Mouse (Mus musculus) CH12.LX (cell line): ENCODE measurements at regions not wholly inside any gene's neighbourhood (a gene's known extent, or its start where the extent isn't known, plus 50 kb on each side); places are given as distances from the start of the nearest gene placed in this dataset.

Experiments used
- DNase-seq: peaks from one replicate; pipeline ENCODE4 v3.0.0-alpha.2; 2013; ENCODE audit errors: extremely low read depth
- H3K27ac ChIP-seq: 2 replicates; pipeline ENCODE4 v1.5.1; 2012; ENCODE audit warnings: low read depth, mild to moderate bottlenecking, control low read depth, moderate library complexity; ENCODE audit not compliant: insufficient read depth
- H3K27me3 ChIP-seq: replicated peaks from 2 replicates; pipeline ENCODE3; 2012; ENCODE audit warnings: inconsistent platforms
- H3K36me3 ChIP-seq, 2 experiments: replicated peaks in 1 of 2; 2 replicates each; pipeline versions ENCODE3 to v1.6.1; 2012; ENCODE audit warnings: inconsistent platforms in 1 of 2, low read length in 1 of 2, mild to moderate bottlenecking in 1 of 2, mixed read lengths in 1 of 2, moderate library complexity in 1 of 2; ENCODE audit not compliant: control insufficient read depth in 1 of 2, insufficient read depth in 1 of 2
- H3K4me1 ChIP-seq, 2 experiments: 2 replicates each; pipeline ENCODE4 v1.6.1; 2012; ENCODE audit warnings: inconsistent platforms in 1 of 2, moderate library complexity in 1 of 2; ENCODE audit not compliant: insufficient read depth in 2 of 2, control insufficient read depth in 1 of 2
- H3K4me2 ChIP-seq: 2 replicates; pipeline ENCODE4 v1.6.1; 2012; ENCODE audit warnings: low read depth, mild to moderate bottlenecking, control low read depth; ENCODE audit not compliant: poor library complexity, insufficient read depth, severe bottlenecking
- H3K4me3 ChIP-seq, 3 experiments: fragments of 150-350 bp in 1 of 3; sonication (generic) in 1 of 3; replicated peaks in 1 of 3; 2 replicates each; pipeline versions ENCODE3 to v1.5.1; 2011 to 2012; ENCODE audit warnings: low read depth in 2 of 3, low read length in 2 of 3, mild to moderate bottlenecking in 2 of 3, moderate library complexity in 2 of 3, control low read depth in 1 of 3, improper control_type of control experiment in 1 of 3, inconsistent platforms in 1 of 3, mixed read lengths in 1 of 3; ENCODE audit not compliant: poor library complexity in 1 of 3
- H3K79me2 ChIP-seq: replicated peaks from 2 replicates; pipeline ENCODE4 v1.6.1; 2012; ENCODE audit warnings: mild to moderate bottlenecking, moderate library complexity; ENCODE audit not compliant: control insufficient read depth, poor library complexity, insufficient read depth, severe bottlenecking; ENCODE audit errors: extremely low read depth
- H3K9ac ChIP-seq: 2 replicates; pipeline ENCODE4 v1.6.1; 2012; ENCODE audit warnings: low read depth, mild to moderate bottlenecking, control low read depth, moderate library complexity; ENCODE audit not compliant: insufficient read depth
- H3K9me3 ChIP-seq: replicated peaks from 2 replicates; pipeline ENCODE3; 2012; ENCODE audit warnings: low read length, inconsistent platforms, mixed read lengths
- BHLHE40 ChIP-seq: IDR thresholded peaks from 2 replicates; pipeline ENCODE4 v1.6.1; 2011; ENCODE audit warnings: mild to moderate bottlenecking, low read depth, low read length, improper control_type of control experiment
- CHD1 ChIP-seq: IDR thresholded peaks from 2 replicates; pipeline ENCODE4 v1.6.1; 2012; ENCODE audit warnings: low read depth, low read length, improper control_type of control experiment, inconsistent platforms
- CHD2 ChIP-seq: IDR thresholded peaks from 2 replicates; pipeline ENCODE4 v1.6.1; 2011; ENCODE audit warnings: low read length, improper control_type of control experiment
- E2F4 ChIP-seq: IDR thresholded peaks from 2 replicates; pipeline ENCODE4 v1.6.1; 2011; ENCODE audit warnings: low read depth, low read length, improper control_type of control experiment; ENCODE audit not compliant: insufficient replicate concordance
- ELF1 ChIP-seq: IDR thresholded peaks from 2 replicates; pipeline ENCODE4 v1.6.1; 2014; ENCODE audit warnings: low read depth, mild to moderate bottlenecking, inconsistent platforms, low read length, improper control_type of control experiment
- GABPA ChIP-seq: IDR thresholded peaks from 2 replicates; pipeline ENCODE4 v1.6.1; 2012; ENCODE audit warnings: low read depth, low read length, improper control_type of control experiment, inconsistent platforms; ENCODE audit not compliant: insufficient replicate concordance
- IRF4 ChIP-seq: IDR thresholded peaks from 2 replicates; pipeline ENCODE4 v1.6.1; 2014; ENCODE audit warnings: low read depth, mild to moderate bottlenecking, inconsistent platforms, low read length, improper control_type of control experiment
- JUN ChIP-seq: IDR thresholded peaks from 2 replicates; pipeline ENCODE4 v1.6.1; 2011; ENCODE audit warnings: low read depth, mild to moderate bottlenecking, low read length, improper control_type of control experiment, moderate library complexity; ENCODE audit not compliant: insufficient read depth
- KAT2A ChIP-seq: IDR thresholded peaks from 2 replicates; pipeline ENCODE4 v1.6.1; 2012; ENCODE audit warnings: low read length, improper control_type of control experiment, inconsistent platforms; ENCODE audit not compliant: insufficient replicate concordance
- MAX ChIP-seq: IDR thresholded peaks from 2 replicates; pipeline ENCODE4 v1.6.1; 2011; ENCODE audit warnings: low read length, improper control_type of control experiment
- MEF2A ChIP-seq: IDR thresholded peaks from 2 replicates; pipeline ENCODE4 v1.6.1; 2014; ENCODE audit warnings: low read depth, mild to moderate bottlenecking, inconsistent platforms, low read length, improper control_type of control experiment, borderline replicate concordance
- MXI1 ChIP-seq: IDR thresholded peaks from 2 replicates; pipeline ENCODE4 v1.6.1; 2011; ENCODE audit warnings: mild to moderate bottlenecking, low read depth, low read length, improper control_type of control experiment
- MYC ChIP-seq: IDR thresholded peaks from 2 replicates; pipeline ENCODE4 v1.6.1; 2011; ENCODE audit warnings: low read depth, mild to moderate bottlenecking, improper control_type of control experiment, low read length
- NELFE ChIP-seq: IDR thresholded peaks from 2 replicates; pipeline ENCODE4 v1.6.1; 2011; ENCODE audit warnings: low read depth, low read length, improper control_type of control experiment
- NRF1 ChIP-seq: IDR thresholded peaks from 2 replicates; pipeline ENCODE4 v1.6.1; 2014; ENCODE audit warnings: low read depth, mild to moderate bottlenecking, inconsistent platforms, low read length, improper control_type of control experiment, moderate library complexity
- PAX5 ChIP-seq: IDR thresholded peaks from 2 replicates; pipeline ENCODE4 v1.6.1; 2012; ENCODE audit warnings: low read length, inconsistent platforms, mixed read lengths
- POLR2A ChIP-seq: IDR thresholded peaks from 2 replicates; pipeline ENCODE4 v1.6.1; 2011; ENCODE audit warnings: low read depth, mild to moderate bottlenecking, improper control_type of control experiment, low read length
- POLR2AphosphoS2 ChIP-seq: IDR thresholded peaks from 2 replicates; pipeline ENCODE4 v1.6.1; 2011; ENCODE audit warnings: low read depth, low read length, improper control_type of control experiment
- RAD21 ChIP-seq: IDR thresholded peaks from 2 replicates; pipeline ENCODE4 v1.6.1; 2011; ENCODE audit warnings: low read depth, mild to moderate bottlenecking, low read length, improper control_type of control experiment, moderate library complexity
- SIN3A ChIP-seq: IDR thresholded peaks from 2 replicates; pipeline ENCODE4 v1.6.1; 2012; ENCODE audit warnings: low read length, improper control_type of control experiment, inconsistent platforms
- SMC3 ChIP-seq: IDR thresholded peaks from 2 replicates; pipeline ENCODE4 v1.6.1; 2011; ENCODE audit warnings: low read depth, low read length, improper control_type of control experiment
- TCF12 ChIP-seq: IDR thresholded peaks from 2 replicates; pipeline ENCODE4 v1.6.1; 2014; ENCODE audit warnings: low read depth, mild to moderate bottlenecking, inconsistent platforms, low read length, improper control_type of control experiment
- USF1 ChIP-seq: IDR thresholded peaks from 2 replicates; pipeline ENCODE4 v1.6.1; 2014; ENCODE audit warnings: low read depth, mild to moderate bottlenecking, inconsistent platforms, low read length, improper control_type of control experiment
- ZC3H11A ChIP-seq: IDR thresholded peaks from 2 replicates; pipeline ENCODE4 v1.6.1; 2012; ENCODE audit warnings: low read depth, mild to moderate bottlenecking, inconsistent platforms, low read length, improper control_type of control experiment
- ZKSCAN1 ChIP-seq: IDR thresholded peaks from 2 replicates; pipeline ENCODE4 v1.6.1; 2012; ENCODE audit warnings: low read depth, inconsistent platforms, low read length, improper control_type of control experiment, borderline replicate concordance
- ZMIZ1 ChIP-seq: IDR thresholded peaks from 2 replicates; pipeline ENCODE4 v1.6.1; 2012; ENCODE audit warnings: low read depth, mild to moderate bottlenecking, inconsistent platforms, low read length, improper control_type of control experiment
- ZNF384 ChIP-seq: IDR thresholded peaks from 2 replicates; pipeline ENCODE4 v1.6.1; 2012; ENCODE audit warnings: low read depth, low read length, improper control_type of control experiment, inconsistent platforms
- dilution Hi-C: fragments of 300-500 bp; cut with MboI; formaldehyde crosslinking; loops from 2 replicates; pipeline ENCODE4 v1.14.3; 2020; ENCODE audit warnings: low sequenced_read_pairs; ENCODE audit not compliant: extremely low pct_unique_long_range_greater_than_20kb, extremely low pct_ligation_motif_present
- in situ Hi-C: fragments of 300-500 bp; cut with MboI; formaldehyde crosslinking; loops from 3 replicates; pipeline ENCODE4 v1.14.3; 2019; ENCODE audit warnings: low sequenced_read_pairs, low pct_ligation_motif_present, low pct_unique_long_range_greater_than_20kb, mixed read lengths

DNA sequence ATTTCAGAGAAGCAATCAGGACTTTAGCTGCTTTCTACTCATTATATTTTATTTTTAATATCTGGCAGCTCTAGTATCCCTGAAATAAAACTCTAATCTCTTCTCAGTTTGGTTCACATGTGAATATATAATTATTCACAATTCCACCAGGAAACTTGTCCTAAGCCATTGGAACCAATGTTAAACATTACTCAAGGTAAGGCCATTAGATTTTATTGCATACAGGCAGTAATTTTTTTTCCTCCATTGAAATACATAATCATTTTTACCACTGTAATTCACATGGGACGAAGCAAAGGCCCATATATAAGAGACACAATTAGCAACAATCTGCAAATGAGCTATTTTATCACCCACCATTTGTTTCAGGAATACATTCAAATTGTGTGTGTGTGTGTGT is 419.8 kb downstream of the Lipi start:
- Histone ChIP-seq H3K27me3 (no peaks in the 10 kb centered on the region), H3K4me1 (no peaks in the 10 kb centered on the region), H3K9me3 (peaks cover 43% of the 10 kb centered on the region), H3K36me3 (no peaks in the 10 kb centered on the region), H3K27ac (no peak overlapping the region), H3K9ac (no peak overlapping the region), H3K4me2 (no peak overlapping the region), H3K4me3 (no peak overlapping the region), H3K79me2 (no peaks in the 10 kb centered on the region)
- no peak for TF ChIP-seq ZMIZ1
- no peak for TF ChIP-seq CHD1
- no peak for TF ChIP-seq MYC
- no peak for TF ChIP-seq RAD21
- no peak for TF ChIP-seq SIN3A
- no peak for TF ChIP-seq MAX
- TF ChIP-seq SMC3: no peak
- TF ChIP-seq NRF1: no peak
- no peak for DNase-seq
- dilution Hi-C loops (no loop called here), in situ Hi-C loops (no loop called here)

DNA sequence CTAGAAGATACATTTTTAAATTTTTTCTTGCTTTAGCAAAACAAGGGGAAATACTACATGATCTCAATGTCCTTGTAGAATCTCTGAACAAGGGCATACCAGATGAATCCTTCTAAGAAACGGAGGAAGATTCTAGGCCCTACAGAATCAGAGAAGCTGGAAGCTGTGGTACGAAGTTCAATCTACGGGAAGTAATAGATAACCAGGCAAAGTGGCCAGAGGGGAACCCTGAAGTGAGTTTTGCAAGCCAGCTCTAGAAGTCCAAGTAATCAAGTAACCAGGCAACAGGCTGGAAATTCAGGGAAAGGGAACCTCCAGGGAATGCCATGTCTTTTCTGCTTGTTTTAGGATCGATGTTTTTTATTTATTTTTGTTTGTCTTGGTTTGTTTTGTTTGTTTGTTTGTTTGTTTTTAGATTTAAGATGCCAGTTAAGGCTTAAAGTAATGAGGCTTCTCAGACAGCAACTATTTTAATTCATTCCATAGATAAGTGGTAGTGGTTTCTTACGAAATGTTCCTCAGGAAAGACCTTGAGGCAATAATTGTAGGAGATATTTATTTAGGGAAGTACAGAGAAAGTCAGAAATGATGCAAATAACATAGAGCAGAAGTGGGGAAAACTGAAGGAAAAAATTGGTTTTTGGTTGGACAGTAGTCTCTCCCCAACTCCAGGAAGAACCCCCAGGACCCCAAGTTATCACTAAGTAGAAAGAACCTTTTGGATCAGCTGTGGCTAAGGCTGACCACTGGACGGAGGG is 420.7 kb downstream of the Lipi start:
- in situ Hi-C loops: no loop called here
- H3K27ac ChIP-seq: no peak overlapping the region

DNA sequence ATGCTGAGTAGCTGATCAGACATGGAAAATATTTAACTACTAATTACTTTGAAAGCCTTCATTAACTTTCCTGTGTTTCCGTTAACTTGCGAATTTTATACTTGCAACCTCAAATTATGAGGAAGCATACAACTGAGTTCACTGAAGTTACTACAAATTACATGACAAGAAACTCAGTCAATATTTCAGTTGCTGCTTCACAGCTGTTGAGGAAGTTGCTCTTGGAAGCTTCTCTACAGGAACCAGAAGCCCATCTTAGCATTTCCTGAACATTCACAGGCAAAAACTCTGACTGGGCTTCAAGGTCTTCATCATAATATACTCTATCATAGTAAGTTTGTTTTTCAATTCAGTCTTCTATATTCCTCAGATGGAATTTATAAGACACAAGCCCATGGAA is 426.1 kb downstream of the Lipi start:
- dilution Hi-C loops: no loop called here

More for the DNA sequence above, 420.7 kb downstream of the Lipi start:
- H3K9ac ChIP-seq: no peak overlapping the region
- TF ChIP-seq TCF12: no peak
- no peak for TF ChIP-seq MXI1
- TF ChIP-seq, all 38 proteins: peak for 0
- dilution Hi-C loops: no loop called here
- H3K4me1 ChIP-seq: no peaks in the 10 kb centered on the region
- H3K4me2 ChIP-seq: no peak overlapping the region
- DNase-seq: no peak
- H3K36me3 ChIP-seq: no peaks in the 10 kb centered on the region
- H3K4me3 ChIP-seq: no peak overlapping the region
- H3K79me2 ChIP-seq: no peaks in the 10 kb centered on the region
- no peaks in the 10 kb centered on the region for H3K27me3 ChIP-seq
- peaks cover 42% of the 10 kb centered on the region for H3K9me3 ChIP-seq

More for the DNA sequence above, 426.1 kb downstream of the Lipi start:
- no peak overlapping the region for H3K4me2 ChIP-seq
- peaks cover 36% of the 10 kb centered on the region for H3K9me3 ChIP-seq
- in situ Hi-C loops: no loop called here
- H3K4me3 ChIP-seq: no peak overlapping the region
- H3K27ac ChIP-seq: no peak overlapping the region
- no peaks in the 10 kb centered on the region for H3K36me3 ChIP-seq
- no peaks in the 10 kb centered on the region for H3K4me1 ChIP-seq
- H3K79me2 ChIP-seq: no peaks in the 10 kb centered on the region
- no peak for TF ChIP-seq GABPA
- TF ChIP-seq SIN3A: no peak
- TF ChIP-seq CHD2: no peak
- TF ChIP-seq KAT2A: no peak
- no peak for TF ChIP-seq POLR2AphosphoS2
- no peak for TF ChIP-seq JUN
- TF ChIP-seq IRF4: no peak
- no peak for TF ChIP-seq NELFE
- TF ChIP-seq ZNF384: no peak
- TF ChIP-seq POLR2A: no peak
- no peak for TF ChIP-seq ZKSCAN1
- no peak for TF ChIP-seq CHD1
- no peak for TF ChIP-seq ELF1
- TF ChIP-seq ZC3H11A: no peak
- TF ChIP-seq PAX5: no peak
- TF ChIP-seq MEF2A: no peak
- TF ChIP-seq E2F4: no peak
- TF ChIP-seq USF1: no peak
- no peak for TF ChIP-seq BHLHE40
- DNase-seq: no peak
- no peaks in the 10 kb centered on the region for H3K27me3 ChIP-seq
- no peak overlapping the region for H3K9ac ChIP-seq
